Comparison of ENCODE assay signal across 12 mouse cellular contexts in genomic region chr7:80076961-80077716, GRCm38 (mm10). TPM values are rescaled to one million over a fixed set of nuclear protein-coding genes. Genes with fewer than 3 reads are reported as not detected.
DNase-seq lines count a peak whose midpoint lies in the region; ATAC-seq and TF ChIP-seq lines count a peak whose summit lies in the region.
"Had no signal": no experiment of that assay in that cellular context is flagged by ENCODE, and none has a peak within 500 bp of the region (broad histone marks: within the 10 kb centered on the region; RNA-seq: fewer than 3 reads in every experiment).

No protein-coding gene starts in this region.

- H3K4me2 ChIP-seq in neural tube, embryonic 11.5 days (ENCODE audit: low read depth) = no peak overlapping the region
- H3K4me2 ChIP-seq in stomach, postnatal 0 days (replicated peaks; ENCODE audit: low read depth) = no peak overlapping the region

- no peak for DNase-seq in gastrocnemius, adult 2 months
- no peak for DNase-seq in gastrocnemius, adult 8-10 months (ENCODE audit: low spot score in 2 of 2)
- no peak for DNase-seq in kidney, adult 2 months
- no peak for DNase-seq in kidney, adult 11 months
- DNase-seq in neural tube, embryonic 11.5 days (ENCODE audit: low spot score) = no peak
- DNase-seq in neural tube, embryonic 10.5 days (ENCODE audit: extremely low spot score, low spot score) = no peak
- no peak for DNase-seq in stomach, postnatal 0 days (ENCODE audit: low spot score)
- DNase-seq: cerebellum, adult 8-10 months; gastrocnemius, postnatal 36 days; right cerebral cortex, adult 18-20 months had no signal

- TF ChIP-seq CTCF in gastrocnemius, adult 2 months (IDR thresholded peaks at IDR 0.05) = no peak
- no peak for TF ChIP-seq CTCF in kidney, adult 2 months (conservative IDR thresholded peaks at IDR 0.05; ENCODE audit: insufficient read depth, insufficient read length, low read depth, low read length)
- TF ChIP-seq CTCF in stomach, postnatal 0 days (IDR thresholded peaks at IDR 0.05; ENCODE audit: low read depth) = no peak

- no peak for TF ChIP-seq EP300 in stomach, postnatal 0 days (optimal IDR thresholded peaks at IDR 0.05)

- no peaks in the 10 kb centered on the region for H3K9me3 ChIP-seq in neural tube, embryonic 11.5 days (ENCODE audit: control insufficient read depth, low read length)
- no peaks in the 10 kb centered on the region for H3K9me3 ChIP-seq in stomach, postnatal 0 days (ENCODE audit: control insufficient read depth, low read length)

- H3K9ac ChIP-seq in neural tube, embryonic 11.5 days (ENCODE audit: low read length) = peak overlapping the region; percentile 44; the same call in 1 of the 2 replicates
- H3K9ac ChIP-seq in stomach, postnatal 0 days (ENCODE audit: low read length) = no peak overlapping the region; the same call in 1 of the 2 replicates

- peaks cover 47% of the 10 kb centered on the region for H3K4me1 ChIP-seq in kidney, adult 2 months (ENCODE audit: control insufficient read depth, insufficient read depth, low read length)
- peaks cover 33% of the 10 kb centered on the region for H3K4me1 ChIP-seq in neural tube, embryonic 11.5 days (ENCODE audit: control insufficient read depth, insufficient read depth, low read length)
- peaks cover 13% of the 10 kb centered on the region; the same call in 1 of the 2 replicates for H3K4me1 ChIP-seq in stomach, postnatal 0 days (replicated peaks; ENCODE audit: control insufficient read depth, insufficient read depth)

- no peak for TF ChIP-seq POLR2A in kidney, adult 2 months (IDR thresholded peaks at IDR 0.05; ENCODE audit: low read depth, low read length)

- no peak for ATAC-seq in neural tube, embryonic 11.5 days (ENCODE audit: insufficient read depth, low FRiP score, low TSS enrichment)
- no peak for ATAC-seq in stomach, postnatal 0 days (ENCODE audit: low FRiP score, low TSS enrichment)
- ATAC-seq in frontal cortex, adult (ENCODE audit: low TSS enrichment) = no peak

- 91% methylated on average over 6 of the region's 6 CpGs for WGBS in kidney, adult 2 months
- 77% methylated on average over 6 of the region's 6 CpGs for WGBS in neural tube, embryonic 11.5 days
- 75% methylated on average over 6 of the region's 6 CpGs for WGBS in stomach, postnatal 0 days

- H3K4me3 ChIP-seq in gastrocnemius, adult 2 months = no peak overlapping the region
- no peak overlapping the region for H3K4me3 ChIP-seq in kidney, adult 2 months (ENCODE audit: insufficient read depth, low read depth, low read length)
- no peak overlapping the region for H3K4me3 ChIP-seq in neural tube, embryonic 11.5 days (ENCODE audit: low read depth, low read length)
- H3K4me3 ChIP-seq in stomach, postnatal 0 days (ENCODE audit: low read depth, low read length) = no peak overlapping the region
- H3K4me3 ChIP-seq: myocyte had no signal

- intact Hi-C loops in gastrocnemius, adult 2 months (cut with DNase I) = loop anchor here (5.0 kb wide), 1 partner anchor 145 kb away; no protein-coding TSS in a partner anchor

- H3K36me3 ChIP-seq in kidney, adult 2 months (ENCODE audit: control insufficient read depth, insufficient read depth, low read length) = no peaks in the 10 kb centered on the region
- peaks cover 4% of the 10 kb centered on the region; the same call in 1 of the 2 replicates for H3K36me3 ChIP-seq in neural tube, embryonic 11.5 days (ENCODE audit: control insufficient read depth, insufficient read depth, low read length)
- peaks cover 8% of the 10 kb centered on the region for H3K36me3 ChIP-seq in stomach, postnatal 0 days (ENCODE audit: control insufficient read depth, insufficient read depth, low read length)

- peak overlapping the region; percentile 95 for H3K27ac ChIP-seq in gastrocnemius, adult 2 months
- H3K27ac ChIP-seq in kidney, adult 2 months (ENCODE audit: insufficient read depth, low read depth, low read length) = peak overlapping the region; percentile 65
- no peak overlapping the region; the same call in 1 of the 2 replicates for H3K27ac ChIP-seq in neural tube, embryonic 11.5 days (ENCODE audit: low read depth, low read length)
- peak overlapping the region; percentile 30 for H3K27ac ChIP-seq in stomach, postnatal 0 days (replicated peaks)

- no peaks in the 10 kb centered on the region for H3K27me3 ChIP-seq in kidney, adult 2 months (replicated peaks; ENCODE audit: control insufficient read depth, insufficient read depth, low read length)
- H3K27me3 ChIP-seq in neural tube, embryonic 11.5 days (ENCODE audit: control insufficient read depth, insufficient read depth, low read length) = no peaks in the 10 kb centered on the region
- H3K27me3 ChIP-seq in stomach, postnatal 0 days (ENCODE audit: control insufficient read depth, insufficient read depth, low read length) = no peaks in the 10 kb centered on the region

RNA-seq across cellular contexts. Expression of gene Idh2, which starts 38.1 kb away (rescaled TPM):
- 100 to 1,000 TPM; 236 to 647 TPM for total RNA-seq in gastrocnemius, adult 2 months (2021)
- 100 to 1,000 TPM; 295 to 383 (median 326) TPM for total RNA-seq in gastrocnemius, adult 8-10 months (2022)
- polyA plus RNA-seq in kidney, adult 2 months (2012; rRNA removed) = 651 and 688 TPM in 2 replicates
- 371 and 381 TPM in 2 replicates for polyA plus RNA-seq in neural tube, embryonic 11.5 days (2014; fragmentation: Nextera tagmentation; extraction: Ambion mirVana)
- polyA plus RNA-seq in stomach, postnatal 0 days (2015; fragmentation: Nextera tagmentation; extraction: Ambion mirVana) = 288 TPM in 2 replicates

RNA-seq across cellular contexts. Expression of gene Zfp710, which starts 52.5 kb away (rescaled TPM):
- total RNA-seq in gastrocnemius, adult 2 months (2021) = 10 to 100 TPM; 21.5 to 37.5 TPM
- 10 to 100 TPM; 18.5 to 37.8 (median 27.3) TPM for total RNA-seq in gastrocnemius, adult 8-10 months (2022)
- polyA plus RNA-seq in kidney, adult 2 months (2012; rRNA removed) = 22.6 and 26.4 TPM in 2 replicates
- 21.9 and 24.8 TPM in 2 replicates for polyA plus RNA-seq in neural tube, embryonic 11.5 days (2014; fragmentation: Nextera tagmentation; extraction: Ambion mirVana)
- polyA plus RNA-seq in stomach, postnatal 0 days (2015; fragmentation: Nextera tagmentation; extraction: Ambion mirVana) = 10.3 and 12.0 TPM in 2 replicates
